ENCODE assay signal across 15 mouse cellular contexts in the genomic region with DNA sequence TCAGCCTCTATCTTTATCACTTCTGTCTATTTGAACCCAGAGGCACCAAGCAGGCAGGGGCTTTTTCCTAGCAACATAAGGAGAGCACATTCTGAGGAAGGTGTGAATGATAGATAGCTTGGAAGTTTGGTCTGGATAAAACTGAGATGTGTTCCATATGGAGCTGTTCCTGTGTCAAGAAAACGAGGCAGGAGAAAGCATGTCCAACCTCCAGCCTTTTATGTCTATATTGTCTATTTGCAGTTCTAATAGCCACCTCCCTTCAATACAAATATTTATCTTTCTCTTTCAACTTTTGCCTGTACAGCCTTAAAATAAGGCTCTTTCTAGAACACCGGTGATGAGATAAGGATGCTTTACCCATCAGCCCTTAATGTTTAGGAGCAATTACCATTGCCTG. TPM values are rescaled to one million over a fixed set of nuclear protein-coding genes. Genes with fewer than 3 reads are reported as not detected.
DNase-seq lines count a peak whose midpoint lies in the region; ATAC-seq and TF ChIP-seq lines count a peak whose summit lies in the region.
"Had no signal": no experiment of that assay in that cellular context is flagged by ENCODE, and none has a peak within 500 bp of the region (broad histone marks: within the 10 kb centered on the region; RNA-seq: fewer than 3 reads in every experiment).

No protein-coding gene starts in this region.

- no peak overlapping the region for H3K4me3 ChIP-seq in intestine, embryonic 14.5 days (ENCODE audit: low read depth, low read length)
- H3K4me3 ChIP-seq in intestine, postnatal 0 days (ENCODE audit: low read depth, low read length), result no peak overlapping the region
- H3K4me3 ChIP-seq in embryonic facial prominence, embryonic 12.5 days, result no peak overlapping the region
- no peak overlapping the region for H3K4me3 ChIP-seq in limb, embryonic 11.5 days (ENCODE audit: low read depth, low read length)
- H3K4me3 ChIP-seq: layer of hippocampus, adult 2 months; liver, embryonic 13.5 days; midbrain, embryonic 12.5 days; neural tube, embryonic 15.5 days had no signal

- no peak overlapping the region for H3K9ac ChIP-seq in intestine, embryonic 14.5 days (ENCODE audit: low read length)
- no peak overlapping the region for H3K9ac ChIP-seq in intestine, postnatal 0 days (ENCODE audit: low read depth, low read length)
- no peak overlapping the region for H3K9ac ChIP-seq in embryonic facial prominence, embryonic 12.5 days
- H3K9ac ChIP-seq in limb, embryonic 11.5 days (ENCODE audit: low read length), result no peak overlapping the region
- H3K9ac ChIP-seq: liver, embryonic 13.5 days; midbrain, embryonic 12.5 days; neural tube, embryonic 15.5 days had no signal

- TF ChIP-seq CTCF in intestine, postnatal 0 days (IDR thresholded peaks at IDR 0.05; ENCODE audit: low read depth), result no peak

- peak; percentile 15; the same call in 1 of the 2 replicates for ATAC-seq in intestine, embryonic 14.5 days (replicated peaks; ENCODE audit: low FRiP score, low TSS enrichment, low read depth)
- ATAC-seq in intestine, postnatal 0 days, result no peak
- no peak for ATAC-seq in embryonic facial prominence, embryonic 12.5 days (ENCODE audit: insufficient number of reproducible peaks, insufficient read depth, low FRiP score, low TSS enrichment)
- no peak for ATAC-seq in limb, embryonic 11.5 days (ENCODE audit: insufficient number of reproducible peaks, low FRiP score, low TSS enrichment, low read depth)

- no peaks in the 10 kb centered on the region for H3K9me3 ChIP-seq in intestine, embryonic 14.5 days (ENCODE audit: control insufficient read depth, low read length)
- H3K9me3 ChIP-seq in intestine, postnatal 0 days (ENCODE audit: control insufficient read depth), result no peaks in the 10 kb centered on the region
- H3K9me3 ChIP-seq in embryonic facial prominence, embryonic 12.5 days, result no peaks in the 10 kb centered on the region
- H3K9me3 ChIP-seq in limb, embryonic 11.5 days (ENCODE audit: control insufficient read depth, low read length), result no peaks in the 10 kb centered on the region
- H3K9me3 ChIP-seq: liver, embryonic 13.5 days; midbrain, embryonic 12.5 days; neural tube, embryonic 15.5 days had no signal

- H3K4me2 ChIP-seq in intestine, embryonic 14.5 days (ENCODE audit: low read length), result peak overlapping the region; percentile 0; the same call in 1 of the 2 replicates
- H3K4me2 ChIP-seq in intestine, postnatal 0 days (replicated peaks; ENCODE audit: low read depth), result no peak overlapping the region
- no peak overlapping the region for H3K4me2 ChIP-seq in embryonic facial prominence, embryonic 12.5 days (replicated peaks)
- no peak overlapping the region for H3K4me2 ChIP-seq in limb, embryonic 11.5 days (ENCODE audit: low read depth, severe bottlenecking)
- H3K4me2 ChIP-seq: liver, embryonic 13.5 days; midbrain, embryonic 12.5 days; neural tube, embryonic 15.5 days had no signal

- WGBS in intestine, embryonic 14.5 days, result 10% methylated on average over 2 of the region's 2 CpGs
- 11% methylated on average over 2 of the region's 2 CpGs for WGBS in intestine, postnatal 0 days
- WGBS in embryonic facial prominence, embryonic 12.5 days, result 22% methylated on average over 2 of the region's 2 CpGs
- 14% methylated on average over 2 of the region's 2 CpGs for WGBS in limb, embryonic 11.5 days

- no peak for DNase-seq in intestine, embryonic 14.5 days (ENCODE audit: low spot score)
- no peak for DNase-seq in limb, embryonic 11.5 days (ENCODE audit: low spot score)
- peak; percentile 39 for DNase-seq in yolk sac, embryonic 10.5 days (ENCODE audit: low spot score)
- no peak for DNase-seq in ovary, postnatal 10 days (ENCODE audit: low spot score)
- no peak for DNase-seq in layer of hippocampus, adult 9-10 months (ENCODE audit: low spot score)
- DNase-seq: cerebellum, adult 8-10 months; gastrocnemius, postnatal 25 days; liver, embryonic 13.5 days; retina, postnatal 1 day had no signal

- H3K27me3 ChIP-seq in intestine, embryonic 14.5 days (replicated peaks; ENCODE audit: control insufficient read depth, insufficient read depth, low read length), result no peaks in the 10 kb centered on the region
- H3K27me3 ChIP-seq in intestine, postnatal 0 days (replicated peaks; ENCODE audit: control insufficient read depth, insufficient read depth, low read length), result no peaks in the 10 kb centered on the region
- no peaks in the 10 kb centered on the region for H3K27me3 ChIP-seq in embryonic facial prominence, embryonic 12.5 days
- H3K27me3 ChIP-seq in limb, embryonic 11.5 days (ENCODE audit: control insufficient read depth, insufficient read depth, low read length), result no peaks in the 10 kb centered on the region
- H3K27me3 ChIP-seq: liver, embryonic 13.5 days; midbrain, embryonic 12.5 days; neural tube, embryonic 15.5 days had no signal

- H3K27ac ChIP-seq in intestine, embryonic 14.5 days (ENCODE audit: low read depth), result peak overlapping the region; percentile 30; the same call in 1 of the 2 replicates
- no peak overlapping the region for H3K27ac ChIP-seq in intestine, postnatal 0 days (ENCODE audit: low read depth, low read length)
- 0 out of 2 replicates have a peak overlapping the region, but pooled peaks have one; percentile 41 for H3K27ac ChIP-seq in embryonic facial prominence, embryonic 12.5 days
- H3K27ac ChIP-seq in limb, embryonic 11.5 days (replicated peaks; ENCODE audit: low read depth, low read length), result peak overlapping the region; percentile 32; the same call in 1 of the 2 replicates
- H3K27ac ChIP-seq: kidney, postnatal 0 days; layer of hippocampus, adult 2 months; liver, embryonic 13.5 days; midbrain, embryonic 12.5 days; neural tube, embryonic 15.5 days had no signal

- H3K4me1 ChIP-seq in intestine, embryonic 14.5 days (replicated peaks; ENCODE audit: control insufficient read depth, insufficient read depth, low read length), result peaks cover 32% of the 10 kb centered on the region; the same call in 1 of the 2 replicates
- no peaks in the 10 kb centered on the region for H3K4me1 ChIP-seq in intestine, postnatal 0 days (replicated peaks; ENCODE audit: control insufficient read depth, insufficient read depth, low read length)
- peaks cover 11% of the 10 kb centered on the region for H3K4me1 ChIP-seq in embryonic facial prominence, embryonic 12.5 days
- peaks cover 6% of the 10 kb centered on the region; the same call in 1 of the 2 replicates for H3K4me1 ChIP-seq in limb, embryonic 11.5 days (ENCODE audit: control insufficient read depth, insufficient read depth, low read length)
- H3K4me1 ChIP-seq: liver, embryonic 13.5 days; midbrain, embryonic 12.5 days; neural tube, embryonic 15.5 days had no signal

- H3K36me3 ChIP-seq in intestine, embryonic 14.5 days (ENCODE audit: control insufficient read depth, insufficient read depth, low read length), result no peaks in the 10 kb centered on the region
- H3K36me3 ChIP-seq in intestine, postnatal 0 days (ENCODE audit: control insufficient read depth, insufficient read depth), result no peaks in the 10 kb centered on the region
- no peaks in the 10 kb centered on the region for H3K36me3 ChIP-seq in embryonic facial prominence, embryonic 12.5 days
- no peaks in the 10 kb centered on the region for H3K36me3 ChIP-seq in limb, embryonic 11.5 days (ENCODE audit: control insufficient read depth, insufficient read depth, low read length)
- H3K36me3 ChIP-seq: liver, embryonic 13.5 days; midbrain, embryonic 12.5 days; neural tube, embryonic 15.5 days had no signal

RNA-seq across cellular contexts. Expression of gene Slc39a10, which starts 4.3 kb away (rescaled TPM):
- 40.4 and 41.3 TPM in 2 replicates for polyA plus RNA-seq in intestine, embryonic 14.5 days (2014; fragmentation: Nextera tagmentation; extraction: Ambion mirVana)
- polyA plus RNA-seq in intestine, postnatal 0 days (2015; fragmentation: Nextera tagmentation; extraction: Ambion mirVana), result 5.0 and 5.8 TPM in 2 replicates
- 61.0 and 71.2 TPM in 2 replicates for polyA plus RNA-seq in embryonic facial prominence, embryonic 12.5 days (2016; fragmentation: Nextera tagmentation; extraction: Ambion mirVana)
- 68.5 and 73.7 TPM in 2 replicates for polyA plus RNA-seq in limb, embryonic 11.5 days (2014; fragmentation: Nextera tagmentation; extraction: Ambion mirVana)
